Mouse (Mus musculus) G1E (cell line): ENCODE data around the gene Mylk. TPM values are rescaled to one million over a fixed set of nuclear protein-coding genes. Genes with fewer than 3 reads are reported as not detected.

Source experiments
- ATAC-seq: 2 replicates; pipeline ENCODE4 v1.8.0; 2016; ENCODE audit warnings: mild to moderate bottlenecking; ENCODE audit not compliant: insufficient number of reproducible peaks, poor library complexity, low FRiP score, severe bottlenecking; ENCODE audit errors: extremely low read depth
- DNase-seq: peaks from one replicate; pipeline ENCODE4 v3.0.0; 2012; ENCODE audit warnings: low spot score
- H3K27me3 ChIP-seq: 2 replicates; pipeline ENCODE4 v1.6.1; 2012; ENCODE audit warnings: mild to moderate bottlenecking, low read length, inconsistent platforms; ENCODE audit not compliant: insufficient read depth
- H3K36me3 ChIP-seq: replicated peaks from 2 replicates; pipeline ENCODE3; 2012; ENCODE audit warnings: mild to moderate bottlenecking, inconsistent platforms
- H3K4me1 ChIP-seq: 2 replicates; pipeline ENCODE4 v1.6.1; 2012; ENCODE audit warnings: low read depth, low read length, inconsistent platforms, mixed read lengths; ENCODE audit not compliant: insufficient read depth
- H3K4me3 ChIP-seq: 2 replicates; pipeline ENCODE4 v1.5.1; 2012; ENCODE audit warnings: low read depth, mild to moderate bottlenecking, inconsistent platforms, low read length, moderate library complexity, mixed read lengths
- H3K9me3 ChIP-seq: replicated peaks from 2 replicates; pipeline ENCODE4 v1.6.1; 2012; ENCODE audit warnings: inconsistent platforms
- CTCF ChIP-seq: IDR thresholded peaks from 2 replicates; pipeline ENCODE4 v1.5.1; 2012; ENCODE audit warnings: low read depth, low read length, inconsistent platforms, mixed read lengths
- GATA1 ChIP-seq: IDR thresholded peaks from 2 replicates; pipeline ENCODE4 v1.6.1; 2012; ENCODE audit warnings: borderline replicate concordance, low read length, inconsistent platforms, mixed read lengths
- GATA2 ChIP-seq: IDR thresholded peaks from 2 replicates; pipeline ENCODE4 v1.6.1; 2012; ENCODE audit warnings: low read depth, low read length, inconsistent platforms, borderline replicate concordance
- POLR2AphosphoS5 ChIP-seq: IDR thresholded peaks from 2 replicates; pipeline ENCODE4 v1.6.1; 2012; ENCODE audit warnings: low read depth, low read length, inconsistent platforms; ENCODE audit not compliant: insufficient replicate concordance
- TAL1 ChIP-seq: conservative IDR thresholded peaks from 2 replicates; pipeline ENCODE4 v1.6.1; 2012; ENCODE audit warnings: low read depth, low read length, inconsistent platforms, mixed read lengths
- polyA plus RNA-seq: library from polyadenylated mRNA; stranded (reverse); fragments of >175 nt; gene quantifications from 2 replicates; pipeline ENCODE4 v1.2.3, GENCODE M21; 2012
- total RNA-seq, 2 experiments: library from RNA; stranded (forward) in 1 of 2; stranded (reverse) in 1 of 2; fragments of 200-1000 nt in 1 of 2; fragments of >200 nt in 1 of 2; fragmentation: Nextera tagmentation in 1 of 2; gene quantifications; 2 replicates each; pipeline ENCODE4 v1.2.3; 2014 to 2017

The Mylk gene
- total and polyA plus RNA-seq, 3 experiments: 0.05 TPM; not detected in 2

DNA sequence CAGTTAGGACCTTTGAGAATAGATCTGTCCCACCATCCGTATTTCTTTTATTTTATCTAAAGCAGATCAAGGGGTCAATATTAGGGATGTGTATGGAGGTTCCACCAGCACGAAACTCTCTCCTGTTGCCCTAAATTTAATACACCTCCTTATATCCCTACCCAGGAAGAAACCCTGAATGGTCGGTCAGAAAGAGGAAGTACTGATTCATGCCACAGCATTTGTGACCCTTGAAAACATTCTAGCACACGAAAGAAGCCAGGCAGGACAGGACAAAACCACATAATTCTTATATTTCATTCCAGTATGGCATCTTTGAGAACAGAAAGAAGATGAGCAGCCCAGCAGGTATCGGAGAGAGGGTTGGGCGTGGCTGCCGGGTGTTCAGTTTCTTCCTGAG is 71.5 kb downstream of the Mylk start:
- H3K4me3 ChIP-seq: no peak overlapping the region
- TF ChIP-seq GATA2: no peak
- no peak for TF ChIP-seq POLR2AphosphoS5
- no peak for TF ChIP-seq CTCF
- no peak for TF ChIP-seq GATA1
- no peak for TF ChIP-seq TAL1
- no peak for ATAC-seq
- H3K36me3 ChIP-seq: no peaks in the 10 kb centered on the region
- H3K4me1 ChIP-seq: no peaks in the 10 kb centered on the region
- no peak for DNase-seq
- H3K9me3 ChIP-seq: no peaks in the 10 kb centered on the region
- H3K27me3 ChIP-seq: peaks cover 2% of the 10 kb centered on the region; the same call in 1 of the 2 replicates

DNA sequence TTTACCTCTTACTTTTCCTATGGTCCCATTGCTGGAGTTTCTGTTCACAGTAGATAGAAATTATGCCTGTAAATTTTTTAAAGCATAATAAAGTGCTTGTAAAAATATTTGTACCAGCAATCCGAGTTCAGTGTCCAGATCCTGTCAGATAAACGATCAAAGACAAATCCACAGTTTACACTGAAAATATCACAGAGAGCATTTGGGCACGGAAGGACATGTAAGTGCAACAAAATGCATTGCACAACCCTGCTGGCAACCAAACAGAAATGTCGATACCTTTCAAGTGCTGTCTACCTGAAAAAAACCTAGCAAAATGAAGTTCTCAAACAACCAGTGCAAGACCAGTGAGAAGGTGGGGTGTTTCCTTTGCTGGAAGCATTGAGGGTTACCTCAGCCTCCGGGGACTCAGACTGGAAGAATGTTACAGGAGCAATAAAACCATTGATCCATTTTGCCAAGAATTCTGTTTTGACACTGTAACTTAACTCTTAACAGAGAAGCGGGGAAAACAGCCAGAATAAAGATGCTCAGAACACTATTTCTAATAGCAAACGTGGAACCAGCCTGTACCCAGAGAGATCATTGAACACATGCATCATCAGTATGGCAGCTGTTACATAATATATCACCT is 80.2 kb downstream of the Mylk start:
- peaks cover 13% of the 10 kb centered on the region for H3K27me3 ChIP-seq
- no peak for ATAC-seq
- H3K4me3 ChIP-seq: no peak overlapping the region
- H3K36me3 ChIP-seq: no peaks in the 10 kb centered on the region
- H3K9me3 ChIP-seq: no peaks in the 10 kb centered on the region
- TF ChIP-seq GATA1 (no peak), POLR2AphosphoS5 (no peak), CTCF (no peak), TAL1 (no peak), GATA2 (no peak)
- DNase-seq: no peak
- no peaks in the 10 kb centered on the region for H3K4me1 ChIP-seq

DNA sequence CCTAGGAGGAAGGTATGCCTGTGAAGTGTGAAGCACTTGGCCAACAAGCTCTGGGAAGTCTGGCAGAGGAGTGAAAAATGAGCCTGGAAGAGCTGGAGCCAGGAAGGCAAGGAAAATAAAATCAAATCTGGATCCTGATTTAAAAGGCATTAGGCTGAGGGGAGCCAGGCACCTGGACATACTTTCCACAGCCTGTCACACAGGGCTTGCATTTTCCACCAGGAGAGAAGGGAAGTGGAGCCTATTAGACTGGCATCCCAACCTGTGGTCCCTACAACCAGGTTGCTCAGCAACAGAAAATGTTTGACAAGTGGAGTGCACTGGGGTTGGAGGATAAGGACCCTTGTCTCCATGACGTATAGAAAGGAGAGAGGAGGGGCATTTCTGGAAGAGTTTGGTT is 89.5 kb downstream of the Mylk start:
- no peak for ATAC-seq
- Histone ChIP-seq H3K4me3 (no peak overlapping the region), H3K36me3 (no peaks in the 10 kb centered on the region), H3K9me3 (no peaks in the 10 kb centered on the region), H3K4me1 (no peaks in the 10 kb centered on the region), H3K27me3 (peaks cover 14% of the 10 kb centered on the region)
- TF ChIP-seq TAL1 (no peak), GATA1 (no peak), CTCF (no peak), GATA2 (no peak), POLR2AphosphoS5 (no peak)
- DNase-seq: no peak

DNA sequence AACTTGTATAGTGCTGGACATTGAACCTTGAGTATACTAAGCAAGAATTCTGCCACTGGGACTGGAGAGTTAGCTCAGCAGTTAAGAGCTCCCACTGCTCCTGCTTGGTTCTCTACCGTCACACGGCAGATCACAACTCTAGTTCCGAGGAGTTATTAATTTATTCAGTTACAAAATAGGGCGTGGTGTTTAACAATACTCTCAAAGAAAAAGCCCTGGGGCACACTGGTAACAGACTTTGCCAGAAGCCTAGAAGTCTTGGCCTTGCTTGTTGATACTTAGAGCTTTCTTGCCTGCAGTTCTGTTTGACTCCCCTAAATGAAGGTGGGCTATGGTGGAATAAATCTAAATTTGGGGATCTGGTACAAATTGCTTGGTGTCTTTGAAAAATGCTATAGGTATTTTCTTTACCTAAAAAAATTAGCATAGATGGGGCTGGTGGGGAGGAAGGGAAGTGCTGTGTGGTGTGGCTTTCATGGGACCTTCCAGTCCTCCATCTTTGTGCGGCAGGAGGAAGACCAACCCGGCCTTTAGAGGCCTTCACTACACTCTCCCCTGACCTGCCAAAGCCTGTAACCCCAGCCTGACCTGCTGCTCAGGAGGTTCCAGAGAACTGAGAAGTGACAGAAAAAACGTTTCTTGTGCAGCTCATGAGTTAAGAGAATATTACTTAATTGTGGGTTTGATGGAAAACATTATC is 94.1 kb downstream of the Mylk start:
- Histone ChIP-seq H3K36me3 (no peaks in the 10 kb centered on the region), H3K4me3 (no peak overlapping the region), H3K4me1 (no peaks in the 10 kb centered on the region), H3K9me3 (no peaks in the 10 kb centered on the region), H3K27me3 (peaks cover 3% of the 10 kb centered on the region; the same call in 1 of the 2 replicates)
- ATAC-seq: no peak
- DNase-seq: no peak
- TF ChIP-seq CTCF: no peak
- TF ChIP-seq POLR2AphosphoS5: no peak
- TF ChIP-seq GATA2: no peak
- TF ChIP-seq TAL1: no peak
- no peak for TF ChIP-seq GATA1

DNA sequence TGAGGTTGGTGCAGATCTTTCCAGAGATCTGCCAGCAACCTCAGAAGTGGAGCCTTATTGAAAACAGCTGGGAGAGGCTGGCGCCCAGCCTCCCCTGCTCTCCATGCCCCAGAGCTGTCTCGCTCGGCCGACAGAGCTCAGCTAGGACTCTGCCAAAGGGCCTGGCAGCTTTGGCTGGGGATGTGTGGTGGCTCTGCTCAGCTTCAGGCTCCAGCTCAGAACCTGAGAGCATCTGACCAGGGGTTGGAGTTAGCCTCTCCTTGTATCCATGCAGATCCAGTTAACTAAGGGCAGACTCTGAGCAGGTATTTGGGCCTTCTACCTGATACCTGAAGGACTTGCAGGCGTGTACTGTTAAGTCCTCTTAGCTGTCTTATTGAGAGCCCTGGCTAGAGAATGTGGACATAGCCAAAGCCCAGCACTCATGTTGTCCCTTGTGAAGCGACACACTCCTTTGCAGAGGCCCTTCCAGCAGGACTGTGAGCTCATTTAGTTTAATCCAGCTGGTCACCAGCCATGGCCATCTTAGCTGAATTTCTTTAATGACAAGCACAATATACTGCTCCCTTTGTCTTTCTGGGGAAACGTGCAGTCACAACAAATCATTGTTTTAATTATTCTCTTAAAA is 94.8 kb downstream of the Mylk start:
- Histone ChIP-seq H3K36me3 (no peaks in the 10 kb centered on the region), H3K4me1 (no peaks in the 10 kb centered on the region), H3K27me3 (peaks cover 3% of the 10 kb centered on the region; the same call in 1 of the 2 replicates), H3K9me3 (no peaks in the 10 kb centered on the region), H3K4me3 (no peak overlapping the region)
- no peak for TF ChIP-seq GATA1
- no peak for TF ChIP-seq CTCF
- no peak for TF ChIP-seq POLR2AphosphoS5
- no peak for TF ChIP-seq GATA2
- TF ChIP-seq TAL1: no peak
- DNase-seq (no peak), ATAC-seq (no peak)

GRCm38 (mm10) chr16:34844783-34845182 is 99.8 kb downstream of the Mylk start:
- Histone ChIP-seq H3K9me3 (no peaks in the 10 kb centered on the region), H3K27me3 (peaks cover 5% of the 10 kb centered on the region; the same call in 1 of the 2 replicates), H3K4me1 (no peaks in the 10 kb centered on the region), H3K4me3 (no peak overlapping the region), H3K36me3 (no peaks in the 10 kb centered on the region)
- TF ChIP-seq TAL1: no peak
- no peak for TF ChIP-seq POLR2AphosphoS5
- TF ChIP-seq GATA2: no peak
- TF ChIP-seq CTCF: no peak
- no peak for TF ChIP-seq GATA1
- DNase-seq: no peak
- no peak for ATAC-seq
